Mouse (Mus musculus): ENCODE measurements around the gene Shc4. TPM values are rescaled to one million over a fixed set of nuclear protein-coding genes. Genes with fewer than 3 reads are reported as not detected.

The Shc4 gene
- polyA plus RNA-seq, 1 experiment from 2014 or later: 2.0 TPM

DNA sequence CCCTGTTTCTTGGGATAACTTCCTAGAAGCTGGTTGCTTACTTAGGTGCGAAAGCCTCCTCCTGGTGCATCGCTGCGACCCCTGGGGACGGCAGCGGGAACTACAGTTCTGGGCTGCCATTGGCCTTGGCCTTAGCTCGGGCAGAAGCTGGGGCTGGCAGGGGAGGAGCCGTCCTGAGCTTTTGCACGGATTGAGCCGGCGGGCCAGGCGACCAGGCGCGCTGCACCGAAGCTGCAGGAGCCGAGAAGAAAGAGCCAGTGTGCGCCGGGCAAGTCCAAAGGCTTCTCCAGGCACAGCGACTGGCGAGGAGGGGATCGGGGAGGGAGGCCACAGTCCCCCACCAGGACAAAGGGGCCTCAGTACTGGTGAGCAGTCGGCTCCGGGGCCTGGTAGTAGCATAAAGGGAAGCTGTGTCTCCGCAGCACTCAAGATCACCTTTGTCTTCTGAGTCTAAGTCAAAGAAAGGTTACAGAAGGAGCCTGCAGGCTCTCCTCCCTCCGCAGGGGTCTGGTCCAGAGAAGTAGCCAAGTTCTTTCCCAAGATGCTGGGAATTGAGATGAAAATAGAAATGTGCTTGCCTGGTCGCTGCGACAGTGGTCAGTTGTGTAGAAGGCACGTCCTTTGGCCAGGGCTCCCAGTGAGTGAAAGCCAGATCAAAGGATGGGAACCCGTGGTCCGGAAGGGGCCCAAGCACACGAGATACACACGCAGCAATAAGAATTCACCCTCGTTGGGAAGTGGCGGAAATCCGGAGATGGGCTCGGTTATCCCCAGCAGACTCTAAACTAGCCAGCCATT is 8.0 kb upstream of the Shc4 start:
- H3K4me1 ChIP-seq (ENCODE audit: control insufficient read depth, insufficient read depth, low read length): 0 out of 2 replicates have a peak, but pooled peaks cover 4% of the 10 kb centered on the region
- H3K27ac ChIP-seq (ENCODE audit: low read length): no peak overlapping the region
- peak overlapping the region; percentile 70 for H3K4me2 ChIP-seq (ENCODE audit: low read depth, low read length)
- H3K27me3 ChIP-seq (ENCODE audit: control insufficient read depth, insufficient read depth, low read length): no peaks in the 10 kb centered on the region
- peak overlapping the region; percentile 79 for H3K9ac ChIP-seq (ENCODE audit: low read length)
- peak overlapping the region; percentile 48 for H3K4me3 ChIP-seq (replicated peaks; ENCODE audit: low read length)
- no peaks in the 10 kb centered on the region for H3K9me3 ChIP-seq (replicated peaks; ENCODE audit: control insufficient read depth, low read length)
- no peaks in the 10 kb centered on the region for H3K36me3 ChIP-seq (ENCODE audit: control insufficient read depth, insufficient read depth, low read length)
- 10% methylated on average over 35 of the region's 35 CpGs for WGBS
- peak; percentile 91 for ATAC-seq (ENCODE audit: insufficient read depth, low FRiP score)

DNA sequence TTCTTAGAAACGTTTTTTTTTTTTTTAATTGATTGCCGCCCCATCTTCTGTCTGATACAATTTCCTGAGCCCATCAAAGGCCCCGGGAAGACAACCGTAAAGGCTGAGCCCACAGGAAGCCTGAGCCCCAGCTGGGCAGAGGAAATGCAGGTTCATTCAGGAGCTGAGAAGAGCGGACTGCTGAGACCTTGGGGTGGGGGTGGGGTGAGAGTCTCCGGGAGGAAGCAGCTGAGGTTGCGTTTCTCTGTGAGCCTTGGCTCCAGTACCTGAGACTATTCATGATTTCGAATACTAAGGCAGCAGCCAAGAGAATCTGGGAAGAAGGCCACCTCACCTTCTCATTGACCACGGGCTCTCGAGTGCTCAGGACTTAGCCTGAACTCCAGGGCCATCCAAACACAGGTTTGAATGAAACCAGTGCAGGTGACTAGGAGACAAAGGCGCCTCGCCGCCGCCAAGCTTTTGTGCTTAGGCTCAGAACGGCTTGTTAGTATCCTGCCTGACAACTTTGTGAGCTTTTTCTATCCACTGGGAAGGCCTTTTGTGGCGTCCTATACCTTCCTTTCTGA is 682 bp upstream of the Shc4 start:
- peak overlapping the region; percentile 94 for H3K4me2 ChIP-seq (ENCODE audit: low read depth, low read length)
- 5% methylated on average over 16 of the region's 16 CpGs for WGBS
- no peaks in the 10 kb centered on the region for H3K9me3 ChIP-seq (replicated peaks; ENCODE audit: control insufficient read depth, low read length)
- no peaks in the 10 kb centered on the region for H3K36me3 ChIP-seq (ENCODE audit: control insufficient read depth, insufficient read depth, low read length)
- peaks cover 12% of the 10 kb centered on the region; the same call in 1 of the 2 replicates for H3K4me1 ChIP-seq (ENCODE audit: control insufficient read depth, insufficient read depth, low read length)
- no peak overlapping the region for H3K27ac ChIP-seq (ENCODE audit: low read length)
- H3K27me3 ChIP-seq (ENCODE audit: control insufficient read depth, insufficient read depth, low read length): peaks cover 18% of the 10 kb centered on the region; the same call in 1 of the 2 replicates
- ATAC-seq (ENCODE audit: insufficient read depth, low FRiP score): 0 out of 2 replicates have a peak, but pooled peaks have one; percentile 39
- H3K9ac ChIP-seq (ENCODE audit: low read length): peak overlapping the region; percentile 54
- peak overlapping the region; percentile 45 for H3K4me3 ChIP-seq (replicated peaks; ENCODE audit: low read length)

DNA sequence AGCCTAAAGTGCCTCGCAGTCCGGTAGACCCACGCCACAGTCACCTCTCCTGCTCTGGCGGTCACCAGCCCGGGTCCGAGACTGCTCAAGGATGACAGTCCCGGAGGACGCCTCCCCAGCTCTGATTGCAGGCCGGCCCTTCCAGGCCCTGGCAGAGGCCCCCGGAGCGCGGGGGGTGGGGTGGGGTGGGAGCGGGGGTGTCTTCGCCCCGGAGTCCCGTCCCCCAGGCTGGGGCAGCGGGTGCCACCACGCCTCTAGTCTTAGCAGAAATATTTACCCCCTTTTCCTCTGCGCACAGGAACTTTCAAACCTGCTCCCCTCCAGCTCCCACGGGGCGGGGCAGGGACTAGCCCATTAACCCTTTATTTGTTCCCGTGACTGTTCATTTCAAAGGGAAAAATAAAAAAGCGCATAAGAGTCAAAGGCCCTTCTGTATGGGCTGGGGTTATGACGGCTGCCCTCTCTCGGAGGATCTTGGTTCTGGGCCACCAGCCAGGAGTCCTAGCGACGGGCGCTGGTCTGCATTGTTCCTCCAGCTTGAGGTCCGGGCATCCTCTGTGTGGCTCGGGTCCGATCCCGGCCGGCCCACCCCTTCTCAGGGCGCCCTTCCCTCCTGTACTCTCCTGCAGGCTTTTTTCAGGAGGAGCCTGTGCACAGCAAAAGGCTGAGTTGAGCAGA is 401 bp downstream of the Shc4 start:
- Histone ChIP-seq H3K4me1 (ENCODE audit: control insufficient read depth, insufficient read depth, low read length) (peaks cover 12% of the 10 kb centered on the region; the same call in 1 of the 2 replicates), H3K9me3 (replicated peaks; ENCODE audit: control insufficient read depth, low read length) (no peaks in the 10 kb centered on the region), H3K9ac (ENCODE audit: low read length) (peak overlapping the region; percentile 59), H3K27me3 (ENCODE audit: control insufficient read depth, insufficient read depth, low read length) (peaks cover 18% of the 10 kb centered on the region; the same call in 1 of the 2 replicates), H3K4me3 (replicated peaks; ENCODE audit: low read length) (peak overlapping the region; percentile 45), H3K4me2 (ENCODE audit: low read depth, low read length) (peak overlapping the region; percentile 94), H3K36me3 (ENCODE audit: control insufficient read depth, insufficient read depth, low read length) (no peaks in the 10 kb centered on the region), H3K27ac (ENCODE audit: low read length) (no peak overlapping the region)
- under 1% methylated on average over 34 of the region's 34 CpGs for WGBS
- ATAC-seq (ENCODE audit: insufficient read depth, low FRiP score): peak; percentile 71

DNA sequence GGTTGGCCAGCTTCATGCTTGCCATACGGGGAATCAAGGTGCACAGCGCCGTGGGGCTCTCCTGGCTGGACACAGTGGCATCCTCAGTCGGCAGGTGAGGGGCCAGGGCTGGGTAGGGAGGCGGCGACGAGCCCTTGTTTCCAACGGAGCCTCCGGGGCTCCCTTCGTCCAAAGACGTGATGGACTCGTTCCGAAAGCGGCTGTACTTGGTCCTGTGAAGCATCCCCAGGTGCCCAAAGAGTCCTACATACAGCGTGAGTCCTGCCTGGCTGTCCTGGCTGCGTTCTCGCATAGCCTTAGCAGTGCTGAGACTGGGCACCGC is 901 bp downstream of the Shc4 start:
- H3K27ac ChIP-seq (ENCODE audit: low read length): no peak overlapping the region
- ATAC-seq (ENCODE audit: insufficient read depth, low FRiP score): no peak
- no peaks in the 10 kb centered on the region for H3K9me3 ChIP-seq (replicated peaks; ENCODE audit: control insufficient read depth, low read length)
- H3K9ac ChIP-seq (ENCODE audit: low read length): peak overlapping the region; percentile 59
- peak overlapping the region; percentile 94 for H3K4me2 ChIP-seq (ENCODE audit: low read depth, low read length)
- 2% methylated on average over 18 of the region's 18 CpGs for WGBS
- peaks cover 12% of the 10 kb centered on the region; the same call in 1 of the 2 replicates for H3K4me1 ChIP-seq (ENCODE audit: control insufficient read depth, insufficient read depth, low read length)
- H3K36me3 ChIP-seq (ENCODE audit: control insufficient read depth, insufficient read depth, low read length): no peaks in the 10 kb centered on the region
- peak overlapping the region; percentile 45 for H3K4me3 ChIP-seq (replicated peaks; ENCODE audit: low read length)
- H3K27me3 ChIP-seq (ENCODE audit: control insufficient read depth, insufficient read depth, low read length): peaks cover 18% of the 10 kb centered on the region; the same call in 1 of the 2 replicates

DNA sequence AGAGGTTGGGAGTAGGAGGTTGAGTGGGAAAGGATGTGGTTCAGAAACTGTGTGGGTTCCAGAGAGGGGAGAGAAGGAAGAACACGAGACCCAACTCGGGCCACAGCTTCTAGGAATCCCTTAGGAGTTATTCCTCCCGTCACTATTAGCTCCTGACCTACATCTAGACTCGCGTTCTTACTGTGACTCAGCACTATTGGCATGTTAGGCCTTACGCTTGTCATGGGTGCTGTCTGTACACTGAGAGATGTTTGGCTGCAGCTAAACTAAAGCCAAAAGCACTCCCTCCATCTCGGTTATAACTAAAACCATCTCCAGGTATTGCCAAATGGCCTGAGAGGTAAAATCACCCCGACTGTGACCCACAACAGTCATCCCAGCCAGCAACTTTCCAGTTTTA is 7.3 kb downstream of the Shc4 start:
- Histone ChIP-seq H3K4me3 (replicated peaks; ENCODE audit: low read length) (no peak overlapping the region), H3K4me1 (ENCODE audit: control insufficient read depth, insufficient read depth, low read length) (no peaks in the 10 kb centered on the region), H3K9ac (ENCODE audit: low read length) (no peak overlapping the region), H3K9me3 (replicated peaks; ENCODE audit: control insufficient read depth, low read length) (no peaks in the 10 kb centered on the region), H3K4me2 (ENCODE audit: low read depth, low read length) (no peak overlapping the region), H3K27ac (ENCODE audit: low read length) (no peak overlapping the region), H3K27me3 (ENCODE audit: control insufficient read depth, insufficient read depth, low read length) (peaks cover 2% of the 10 kb centered on the region; the same call in 1 of the 2 replicates), H3K36me3 (ENCODE audit: control insufficient read depth, insufficient read depth, low read length) (no peaks in the 10 kb centered on the region)
- 72% methylated on average over 8 of the region's 8 CpGs for whole genome bisulfite sequencing
- no peak for ATAC-seq (ENCODE audit: insufficient read depth, low FRiP score)

DNA sequence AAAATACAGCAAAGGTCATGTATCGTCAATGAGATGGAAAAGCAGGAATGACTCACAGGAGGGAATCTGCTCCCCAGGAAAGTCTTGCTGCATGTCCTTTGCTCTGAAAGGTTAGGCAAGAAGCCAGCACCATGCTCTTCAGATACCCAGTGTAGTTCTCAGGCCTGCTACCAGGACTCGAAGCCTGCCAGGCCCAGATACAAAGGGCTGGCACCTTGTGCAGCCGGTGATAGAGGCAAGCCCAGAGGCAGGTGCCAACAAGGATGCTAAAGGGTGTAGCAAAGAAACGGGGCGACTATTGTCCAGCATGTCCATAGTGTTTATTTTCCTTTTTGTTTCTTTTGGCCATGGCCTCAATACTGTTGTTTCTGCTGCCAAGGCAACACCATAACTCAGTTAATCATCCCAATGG is 17.4 kb downstream of the Shc4 start:
- WGBS: 76% methylated on average over 5 of the region's 5 CpGs
- no peak overlapping the region for H3K4me3 ChIP-seq (replicated peaks; ENCODE audit: low read length)
- H3K4me2 ChIP-seq (ENCODE audit: low read depth, low read length): no peak overlapping the region

DNA sequence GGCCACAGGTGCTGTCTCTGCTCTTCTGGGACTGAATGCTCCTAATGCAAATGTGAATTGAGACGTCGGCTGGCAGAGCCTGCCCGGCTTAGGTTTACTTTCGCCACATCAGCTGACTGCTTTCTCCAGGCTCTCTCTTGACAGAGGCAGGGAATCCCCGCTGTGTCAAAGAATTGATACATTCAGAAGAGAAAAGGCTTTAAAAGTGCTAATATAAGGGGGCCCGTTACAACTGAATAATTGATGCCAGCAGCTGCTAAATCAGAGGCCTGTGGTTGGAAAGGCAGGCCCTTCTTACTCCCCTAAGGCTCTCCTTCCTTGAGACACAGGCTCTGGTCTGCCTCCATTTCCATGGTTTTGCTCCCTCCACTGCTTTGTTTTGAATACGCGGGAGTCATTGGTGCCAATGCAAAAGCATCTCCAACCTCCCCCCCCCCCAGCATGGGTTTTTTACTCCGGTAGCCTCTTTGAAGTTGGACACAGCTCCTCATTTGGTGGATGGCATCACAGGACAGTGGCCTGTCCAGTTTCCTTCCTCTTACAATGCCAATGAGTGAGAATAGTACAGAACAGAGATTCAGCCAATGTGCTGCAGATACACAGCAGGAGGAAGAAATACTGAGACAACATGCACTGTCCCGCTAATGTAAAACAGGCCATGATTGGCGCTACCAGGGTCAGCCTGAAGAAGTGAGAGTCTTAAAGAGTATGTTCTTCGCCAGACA is 18.9 kb downstream of the Shc4 start:
- Histone ChIP-seq H3K36me3 (ENCODE audit: control insufficient read depth, insufficient read depth, low read length) (no peaks in the 10 kb centered on the region), H3K4me2 (ENCODE audit: low read depth, low read length) (no peak overlapping the region), H3K9me3 (replicated peaks; ENCODE audit: control insufficient read depth, low read length) (no peaks in the 10 kb centered on the region), H3K27ac (ENCODE audit: low read length) (no peak overlapping the region), H3K4me1 (ENCODE audit: control insufficient read depth, insufficient read depth, low read length) (no peaks in the 10 kb centered on the region), H3K4me3 (replicated peaks; ENCODE audit: low read length) (no peak overlapping the region), H3K9ac (ENCODE audit: low read length) (no peak overlapping the region), H3K27me3 (ENCODE audit: control insufficient read depth, insufficient read depth, low read length) (no peaks in the 10 kb centered on the region)
- ATAC-seq (ENCODE audit: insufficient read depth, low FRiP score): no peak
- WGBS: 67% methylated on average over 12 of the region's 12 CpGs

More for the DNA sequence above, 17.4 kb downstream of the Shc4 start:
- no peaks in the 10 kb centered on the region for H3K36me3 ChIP-seq (ENCODE audit: control insufficient read depth, insufficient read depth, low read length)
- H3K27ac ChIP-seq (ENCODE audit: low read length): no peak overlapping the region
- H3K9ac ChIP-seq (ENCODE audit: low read length): no peak overlapping the region
- no peaks in the 10 kb centered on the region for H3K27me3 ChIP-seq (ENCODE audit: control insufficient read depth, insufficient read depth, low read length)
- H3K9me3 ChIP-seq (replicated peaks; ENCODE audit: control insufficient read depth, low read length): no peaks in the 10 kb centered on the region
- no peak for ATAC-seq (ENCODE audit: insufficient read depth, low FRiP score)
- H3K4me1 ChIP-seq (ENCODE audit: control insufficient read depth, insufficient read depth, low read length): no peaks in the 10 kb centered on the region

DNA sequence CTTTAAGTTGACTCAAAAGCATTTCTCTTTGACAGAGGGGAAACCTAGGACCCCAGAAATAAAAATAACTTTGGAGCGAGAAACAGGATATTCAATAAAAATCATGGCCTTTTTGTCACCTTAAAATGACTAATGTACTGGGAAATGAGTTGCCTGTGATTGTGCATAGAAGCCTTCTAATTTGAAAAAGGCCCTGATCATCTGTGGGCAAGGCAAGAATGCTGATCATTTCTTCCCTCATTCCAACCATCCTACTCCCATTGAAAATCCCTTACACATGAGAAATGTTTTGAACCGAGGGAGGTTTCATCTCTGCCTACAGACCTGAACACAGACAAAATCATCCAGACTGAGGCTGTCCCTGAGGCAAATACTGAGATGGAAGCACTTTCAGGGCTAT is 21.1 kb downstream of the Shc4 start:
- WGBS: 80% methylated on average over 2 of the region's 2 CpGs
- no peaks in the 10 kb centered on the region for H3K4me1 ChIP-seq (ENCODE audit: control insufficient read depth, insufficient read depth, low read length)

More for the DNA sequence above, 21.1 kb downstream of the Shc4 start:
- Histone ChIP-seq H3K36me3 (ENCODE audit: control insufficient read depth, insufficient read depth, low read length) (no peaks in the 10 kb centered on the region), H3K4me2 (ENCODE audit: low read depth, low read length) (no peak overlapping the region), H3K27ac (ENCODE audit: low read length) (no peak overlapping the region), H3K9ac (ENCODE audit: low read length) (no peak overlapping the region), H3K4me3 (replicated peaks; ENCODE audit: low read length) (no peak overlapping the region), H3K9me3 (replicated peaks; ENCODE audit: control insufficient read depth, low read length) (no peaks in the 10 kb centered on the region), H3K27me3 (ENCODE audit: control insufficient read depth, insufficient read depth, low read length) (no peaks in the 10 kb centered on the region)
- no peak for ATAC-seq (ENCODE audit: insufficient read depth, low FRiP score)
